Comparison of ENCODE assay signal across 27 mouse cellular contexts in genomic region chr3:142832910-142833309, GRCm38 (mm10).
"Had no signal": no experiment of that assay in that cellular context is flagged by ENCODE, and none has a peak within 500 bp of the region (broad histone marks: within the 10 kb centered on the region; RNA-seq: fewer than 3 reads in every experiment).

No protein-coding gene starts in this region.

- H3K27me3 ChIP-seq: embryonic facial prominence, embryonic 12.5 days; embryonic facial prominence, embryonic 13.5 days; embryonic facial prominence, embryonic 15.5 days; forebrain, embryonic 12.5 days; forebrain, embryonic 13.5 days; forebrain, embryonic 15.5 days had no signal

- H3K4me2 ChIP-seq: embryonic facial prominence, embryonic 12.5 days; embryonic facial prominence, embryonic 13.5 days; embryonic facial prominence, embryonic 15.5 days; forebrain, embryonic 12.5 days; forebrain, embryonic 13.5 days; forebrain, embryonic 15.5 days had no signal

- ATAC-seq: forebrain, embryonic 13.5 days; forebrain, embryonic 14.5 days; forebrain, embryonic 15.5 days had no signal

- H3K9me3 ChIP-seq: embryonic facial prominence, embryonic 10.5 days; embryonic facial prominence, embryonic 12.5 days; embryonic facial prominence, embryonic 13.5 days; embryonic facial prominence, embryonic 15.5 days; forebrain, embryonic 10.5 days; forebrain, embryonic 12.5 days; forebrain, embryonic 13.5 days; forebrain, embryonic 15.5 days had no signal

- DNase-seq: cerebellum, adult 8-10 months; cerebellum, adult 9-10 months; cerebellum, adult 9-11 months; cerebellum, postnatal 10 days; cerebellum, postnatal 14 days; cerebellum, postnatal 25 days; cerebellum, postnatal 36 days; embryo, embryonic 11 days; forebrain, postnatal 0 days; gastrocnemius, adult 2 months; gastrocnemius, postnatal 10 days; gastrocnemius, postnatal 14 days; gastrocnemius, postnatal 25 days; gastrocnemius, postnatal 36 days; heart, adult 11 months; heart, adult 18-20 months; heart, adult 2 months had no signal

- H3K4me3 ChIP-seq: embryonic facial prominence, embryonic 10.5 days; embryonic facial prominence, embryonic 12.5 days; embryonic facial prominence, embryonic 13.5 days; embryonic facial prominence, embryonic 15.5 days; erythroblast, embryonic 14.5 days; forebrain, embryonic 10.5 days; forebrain, embryonic 12.5 days; forebrain, embryonic 13.5 days; forebrain, embryonic 15.5 days; gastrocnemius, adult 2 months; heart, adult 2 months had no signal

- H3K27ac ChIP-seq: embryonic facial prominence, embryonic 10.5 days; embryonic facial prominence, embryonic 12.5 days; embryonic facial prominence, embryonic 13.5 days; embryonic facial prominence, embryonic 15.5 days; forebrain, embryonic 10.5 days; forebrain, embryonic 12.5 days; forebrain, embryonic 13.5 days; forebrain, embryonic 15.5 days; gastrocnemius, adult 2 months; heart, adult 2 months had no signal

- H3K9ac ChIP-seq: embryonic facial prominence, embryonic 12.5 days; embryonic facial prominence, embryonic 13.5 days; embryonic facial prominence, embryonic 15.5 days; forebrain, embryonic 12.5 days; forebrain, embryonic 13.5 days; forebrain, embryonic 15.5 days; forebrain, postnatal 0 days had no signal

- H3K4me1 ChIP-seq: embryonic facial prominence, embryonic 10.5 days; embryonic facial prominence, embryonic 12.5 days; embryonic facial prominence, embryonic 13.5 days; embryonic facial prominence, embryonic 15.5 days; forebrain, embryonic 10.5 days; forebrain, embryonic 12.5 days; forebrain, embryonic 13.5 days; forebrain, embryonic 15.5 days had no signal
